Mouse (Mus musculus) monocyte, adult 2 months (primary cell): Measurements from ENCODE around the gene Pithd1.
"Not testable (repeated sequence)": the region's sequence is repeated elsewhere in the genome, so short reads cannot be mapped to it uniquely, and the experiment has no call there.

ENCODE experiments used
- DNase-seq, 2 experiments: peaks; one replicate each; pipeline ENCODE4 v3.0.0; 2022; ENCODE audit warnings: low spot score in 2 of 2, low read depth in 1 of 2

Gene Pithd1

GRCm38 (mm10) chr4:135987714-135988113 is 650 bp upstream of the Pithd1 start:
- DNase-seq = no peak

DNA sequence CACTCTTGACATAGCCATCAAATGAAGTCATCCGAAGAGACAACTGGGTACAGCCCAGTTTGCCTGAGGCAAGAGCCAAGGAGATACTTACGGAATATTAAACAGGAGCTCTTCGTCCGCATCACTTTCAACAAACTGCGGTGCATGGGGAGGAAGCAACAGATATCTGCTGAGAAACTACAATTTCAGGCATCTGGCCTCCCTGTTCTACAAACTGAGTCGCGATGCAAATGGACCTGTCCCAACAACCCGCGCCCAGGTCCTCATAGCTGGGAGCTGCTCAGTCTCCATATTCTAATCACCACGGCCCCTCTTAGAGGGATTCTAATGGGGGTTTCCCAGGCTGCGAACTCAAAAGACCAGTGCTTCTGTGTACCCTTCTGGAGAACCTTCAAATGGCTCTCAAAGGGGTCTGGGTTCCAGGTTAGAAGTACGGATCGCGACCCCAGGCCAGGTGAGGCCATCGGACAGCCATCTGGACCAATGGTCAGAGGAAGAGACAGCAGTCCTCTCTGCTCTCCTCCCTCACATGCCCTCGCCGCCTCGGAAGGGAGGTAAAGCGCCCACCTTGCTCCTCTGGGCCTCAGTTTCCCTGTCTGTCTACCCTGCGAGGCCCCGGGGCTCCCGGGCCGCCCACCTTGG is 642 bp downstream of the Pithd1 start:
- no peak for DNase-seq

DNA sequence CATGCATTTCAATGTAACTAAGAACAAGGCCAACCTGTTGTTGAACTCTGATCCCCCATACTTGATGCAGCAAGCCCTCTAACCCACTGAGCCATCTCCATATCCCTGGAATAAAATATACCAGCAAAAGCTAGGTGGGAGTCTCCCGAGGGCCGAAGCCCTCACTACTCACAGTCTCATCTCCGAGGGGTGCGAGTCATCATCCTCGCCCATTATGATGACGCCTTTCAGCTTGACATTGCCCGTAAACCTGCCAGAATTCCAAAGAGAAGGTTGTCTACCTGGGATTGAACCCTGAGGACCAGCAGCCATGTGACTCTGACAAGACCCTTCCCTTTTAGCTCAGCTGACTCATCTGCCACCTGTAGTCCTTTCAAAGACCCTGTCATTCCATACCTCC is 1.3 kb downstream of the Pithd1 start:
- DNase-seq = no peak

GRCm38 (mm10) chr4:135985193-135985592 is 1.9 kb downstream of the Pithd1 start:
- no peak for DNase-seq

DNA sequence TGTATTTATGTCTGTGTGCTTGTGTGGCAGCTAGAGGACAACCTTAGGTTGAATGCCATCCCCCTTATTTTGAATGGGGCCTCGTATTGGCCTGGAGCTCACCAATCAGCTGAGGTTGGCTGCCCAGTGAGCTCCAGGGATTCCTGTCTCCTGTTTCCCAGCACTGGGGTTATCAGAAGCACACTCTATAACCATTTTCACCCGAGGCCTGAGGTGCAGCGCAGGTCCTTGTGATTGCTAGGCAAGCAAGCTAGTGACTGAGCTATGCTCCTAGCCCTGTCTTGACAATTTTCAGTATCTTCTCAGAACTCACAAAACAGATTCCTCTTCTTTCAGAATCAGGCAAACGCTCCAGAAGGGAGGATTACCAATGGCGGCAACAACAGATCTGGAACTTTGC is 2.5 kb downstream of the Pithd1 start:
- no peak for DNase-seq

- no peak for DNase-seq
These were observed 5.5 kb downstream of the Pithd1 start for GRCm38 (mm10) chr4:135981524-135982063.

DNA sequence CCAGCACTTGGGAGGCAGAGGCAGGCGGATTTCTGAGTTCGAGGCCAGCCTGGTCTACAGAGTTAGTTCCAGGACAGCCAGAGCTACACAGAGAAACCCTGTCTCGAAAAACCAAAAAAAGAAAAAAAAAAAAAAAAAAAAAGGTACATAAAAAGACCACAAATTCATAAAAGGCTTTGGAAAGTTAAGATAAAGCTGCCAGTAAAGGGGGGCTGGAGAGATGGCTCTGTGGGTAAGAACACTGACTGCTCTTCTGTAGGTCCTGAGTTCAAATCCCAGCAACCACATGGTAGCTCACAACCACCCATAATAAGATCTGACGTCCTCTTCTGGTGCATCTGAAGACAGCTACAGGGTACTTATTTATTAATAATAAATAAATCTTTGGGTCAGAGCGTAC is 6.8 kb downstream of the Pithd1 start:
- not testable (repeated sequence) for DNase-seq

DNA sequence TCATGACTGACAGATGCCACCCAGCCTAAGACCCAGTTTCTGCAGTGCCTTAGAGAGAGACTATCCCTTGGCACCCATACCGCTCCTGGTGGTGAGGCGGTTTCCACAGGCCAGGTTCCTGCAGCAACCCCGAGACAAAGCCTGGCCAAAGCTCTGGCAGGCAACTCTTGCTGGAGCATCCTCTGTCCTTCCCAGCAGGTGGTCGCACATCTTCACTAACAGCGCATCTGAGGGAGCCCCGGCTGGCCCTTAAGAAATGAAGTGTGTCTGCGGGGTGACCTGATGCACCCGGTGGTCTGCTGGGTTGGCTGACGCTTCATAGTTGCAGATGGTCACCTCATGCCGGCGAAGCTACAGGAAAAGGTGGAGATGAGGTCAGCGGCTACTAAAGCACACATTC is 10.9 kb downstream of the Pithd1 start:
- DNase-seq = no peak

DNA sequence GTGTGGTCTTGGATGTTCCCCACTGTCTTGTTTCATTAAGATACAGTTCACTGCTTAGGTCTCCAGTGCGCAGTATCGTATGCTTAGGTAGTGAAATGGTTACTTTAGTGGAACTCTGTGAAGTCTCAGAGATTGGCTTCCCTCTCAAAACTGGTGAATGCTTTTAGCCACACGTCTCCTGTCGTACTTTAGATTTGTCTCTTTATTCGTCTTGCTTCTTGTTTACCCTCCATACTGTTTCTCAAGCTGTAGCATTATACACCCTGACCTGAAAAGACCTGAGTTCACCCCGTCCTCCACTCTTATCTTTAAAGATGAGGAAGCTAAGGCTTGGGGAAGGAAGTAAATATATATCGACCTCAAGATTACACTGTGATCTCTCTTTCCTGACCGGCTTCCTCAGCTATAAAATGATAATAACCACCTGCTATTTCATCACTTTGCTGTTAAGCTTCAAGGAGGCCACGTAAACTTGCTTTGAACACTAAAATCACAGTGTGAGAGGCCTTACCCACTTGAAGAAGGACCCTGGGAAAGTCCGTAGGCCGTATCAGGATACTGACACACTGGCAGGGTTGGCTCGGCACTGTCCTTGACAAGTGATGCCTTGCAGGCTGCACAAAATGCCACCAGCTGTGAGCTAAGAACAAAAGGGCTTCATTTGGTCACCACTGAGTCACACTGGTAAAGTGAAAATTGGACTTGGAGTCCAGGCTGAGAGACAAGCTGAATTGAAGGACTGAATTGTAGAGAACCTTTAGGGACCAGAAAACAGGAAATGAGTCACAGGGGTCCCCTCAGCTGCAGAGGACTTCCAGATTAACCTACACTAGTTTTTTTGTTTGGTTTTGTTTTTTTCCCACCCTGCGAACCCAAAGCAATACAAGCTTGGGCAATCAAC is 13.9 kb downstream of the Pithd1 start:
- no peak for DNase-seq

GRCm38 (mm10) chr4:135972556-135972906 is 14.5 kb downstream of the Pithd1 start, which contains the start of gene Lypla2:
TSS of gene Lypla2 (minus strand) at chr4:135972626.
- peak in 1 of 2 experiments; percentile 46 for DNase-seq

DNA sequence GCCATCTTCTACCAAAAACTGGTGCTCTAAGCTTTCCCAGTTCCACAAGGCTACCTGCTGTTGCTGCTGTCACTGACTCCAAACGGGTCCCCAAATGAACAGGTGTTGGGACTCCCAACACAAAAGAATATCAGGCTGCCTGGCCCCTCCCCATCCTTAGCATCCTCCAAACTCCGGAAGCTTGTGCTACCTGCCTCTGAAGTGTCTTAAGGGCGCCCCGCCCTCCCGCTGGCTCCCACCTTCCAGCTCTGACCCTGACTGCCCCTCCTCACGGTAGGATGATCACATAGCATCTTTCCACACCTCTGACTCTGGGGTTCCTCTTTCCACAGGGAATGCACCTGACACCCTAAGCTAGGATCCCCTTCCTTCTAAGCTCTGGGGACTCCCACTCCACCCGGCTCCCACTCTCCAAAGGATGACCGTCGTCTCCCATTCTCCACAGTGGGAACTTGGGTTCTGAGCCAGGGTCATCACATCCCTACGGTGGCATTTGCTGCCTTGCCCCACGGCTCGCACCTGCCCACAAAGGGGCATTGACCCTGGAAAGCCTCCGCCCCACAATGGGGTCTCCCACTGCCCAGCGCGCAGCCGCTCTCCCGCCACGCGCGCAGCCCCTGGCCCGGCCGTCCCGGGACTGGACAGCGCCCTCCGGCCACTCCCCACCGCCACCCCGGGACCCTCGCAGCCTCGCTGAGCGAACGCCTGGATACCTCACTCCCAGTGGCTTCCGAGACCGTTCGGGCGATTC is 15.1 kb downstream of the Pithd1 start:
- no peak for DNase-seq

DNA sequence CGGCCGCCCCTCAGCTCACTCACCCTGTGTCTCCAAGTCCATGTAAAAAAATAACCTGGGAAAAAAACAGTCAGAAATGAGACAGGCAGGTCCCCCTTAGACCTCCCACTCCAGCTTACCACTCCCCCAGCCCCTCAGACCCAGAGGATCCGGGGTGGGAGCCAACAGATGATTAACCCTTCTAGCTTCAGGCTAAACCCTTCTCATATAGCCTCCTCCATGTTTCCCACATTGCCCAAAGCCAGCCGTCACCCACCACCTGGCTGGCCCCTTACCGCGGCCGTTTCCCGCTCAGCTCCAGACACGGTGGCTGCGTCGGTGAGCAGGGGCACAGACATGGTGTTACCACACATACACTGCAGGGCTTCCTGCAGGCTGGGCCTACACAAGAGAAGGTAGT is 16.5 kb downstream of the Pithd1 start:
- no peak for DNase-seq

- DNase-seq = no peak
These were observed 17.9 kb downstream of the Pithd1 start for GRCm38 (mm10) chr4:135969070-135969750.

DNA sequence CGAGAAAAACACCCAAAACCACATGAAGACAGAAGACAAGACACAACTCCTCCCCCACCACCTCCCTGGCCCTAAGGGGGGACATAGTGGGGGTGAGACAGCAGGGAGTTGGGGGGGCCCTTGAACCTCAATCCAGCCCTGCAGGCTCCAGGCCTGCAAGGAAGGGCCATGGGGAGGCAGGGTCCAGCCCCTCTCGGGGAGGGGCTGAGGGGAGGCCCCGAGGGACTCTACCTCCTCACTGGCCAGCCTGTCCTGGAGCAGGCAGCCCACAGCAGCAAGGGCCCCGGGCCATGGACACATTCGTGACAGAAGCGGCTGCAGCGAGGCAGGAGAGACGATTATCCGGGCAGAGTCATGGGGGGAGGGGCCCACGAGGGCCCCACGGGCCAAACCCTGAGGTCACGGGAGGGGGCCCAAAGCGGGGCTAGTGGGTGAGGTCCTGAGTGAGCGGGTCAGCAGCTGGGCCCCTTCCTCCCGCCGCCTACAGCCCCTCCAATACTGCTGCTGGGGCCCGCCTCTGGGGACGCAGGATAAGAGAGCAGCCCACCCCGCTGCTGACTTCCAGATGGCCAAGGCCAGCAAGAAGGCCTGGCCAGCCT is 18.7 kb downstream of the Pithd1 start:
- no peak for DNase-seq

GRCm38 (mm10) chr4:135967086-135967760 is 19.8 kb downstream of the Pithd1 start:
- DNase-seq = no peak

DNA sequence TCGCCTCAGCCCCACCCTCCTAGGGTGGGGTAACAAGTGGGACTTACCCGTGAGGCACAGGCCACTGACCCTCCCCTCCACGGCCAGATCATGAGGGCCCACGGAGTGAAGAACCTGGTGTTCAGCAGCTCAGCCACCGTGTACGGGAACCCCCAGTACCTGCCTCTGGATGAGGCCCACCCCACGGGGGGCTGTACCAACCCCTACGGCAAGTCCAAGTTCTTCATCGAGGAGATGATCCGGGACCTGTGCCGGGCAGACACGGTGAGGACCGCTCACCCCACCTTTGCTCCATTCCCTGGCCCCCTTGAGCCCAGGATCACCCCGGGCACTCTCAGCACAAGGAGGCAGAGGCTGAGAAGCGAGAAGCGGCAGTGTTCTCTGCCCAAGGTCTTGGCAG is 20.8 kb downstream of the Pithd1 start:
- DNase-seq = no peak

GRCm38 (mm10) chr4:135965113-135965512 is 22.0 kb downstream of the Pithd1 start:
- no peak for DNase-seq

DNA sequence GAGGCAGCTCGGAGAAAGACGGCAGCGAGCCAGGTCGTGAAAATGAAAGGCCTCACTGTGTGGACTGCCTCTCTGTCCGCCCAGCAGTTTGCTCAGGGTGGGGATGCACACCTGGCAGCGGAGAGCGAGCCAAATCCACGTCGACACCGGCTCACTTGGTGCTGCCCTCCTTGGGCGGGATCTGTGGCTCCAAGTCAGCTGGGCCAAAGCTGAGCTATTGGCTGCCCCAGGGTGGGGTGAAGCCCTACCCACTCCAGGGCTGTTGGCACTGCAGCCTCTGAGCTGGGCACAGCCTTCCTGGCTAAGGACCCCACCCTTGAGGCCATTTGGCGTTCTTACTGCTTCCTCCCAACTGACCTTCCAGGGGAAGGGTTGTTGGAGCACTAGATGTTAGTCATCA is 22.6 kb downstream of the Pithd1 start:
- DNase-seq = no peak

DNA sequence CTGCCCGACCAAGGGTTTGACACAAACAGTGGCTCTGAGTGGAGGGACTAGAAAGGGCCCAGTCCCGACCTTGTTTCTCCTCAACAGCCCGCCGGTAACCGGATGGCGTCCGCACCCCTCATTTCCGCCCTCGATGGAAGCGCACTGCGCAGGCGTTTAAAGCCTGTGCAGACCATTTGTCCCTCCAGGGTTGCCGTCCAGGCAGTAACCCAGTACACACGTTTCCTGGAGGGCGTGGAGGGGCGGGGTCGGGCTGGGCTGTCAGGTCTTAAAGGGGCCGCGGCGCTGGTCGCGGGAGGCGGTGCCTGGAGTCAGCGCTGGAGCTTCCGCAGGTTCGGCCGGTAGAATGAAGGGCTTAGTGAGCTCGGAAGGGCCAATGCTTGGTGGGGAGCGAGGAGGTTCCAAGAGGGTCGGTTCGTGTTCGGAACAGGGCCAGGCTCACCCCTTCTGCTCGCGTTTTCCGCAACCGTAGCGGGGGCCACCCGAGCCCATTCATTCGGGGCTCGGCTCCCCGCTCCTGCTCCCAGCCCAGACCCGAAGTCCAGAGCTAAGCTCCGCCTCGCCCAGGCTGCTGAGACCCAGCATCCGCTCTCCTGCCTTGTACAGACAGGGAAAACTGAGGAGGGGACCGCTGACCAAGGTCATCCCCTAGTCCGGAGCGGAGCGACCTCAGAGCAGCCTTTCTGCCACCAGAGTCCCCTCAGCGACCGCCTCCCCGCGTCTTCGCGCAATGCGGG is 23.4 kb downstream of the Pithd1 start, which contains the start of gene Gale:
TSS of gene Gale (plus strand) at position 271 of the 737 bp plus-strand sequence.
- peak; percentile 74 to 84 for DNase-seq
